Mouse (Mus musculus) testis, adult 2 months (tissue): ENCODE results near the gene Grik2. TPM values are rescaled to one million over a fixed set of nuclear protein-coding genes. Genes with fewer than 3 reads are reported as not detected.

Source experiments
- H3K27ac ChIP-seq: fragments of 200-500 bp; 2 replicates; pipeline ENCODE4 v1.5.1; 2012; ENCODE audit warnings: low read depth, low read length; ENCODE audit not compliant: control insufficient read depth, insufficient read depth
- H3K27me3 ChIP-seq: fragments of 200-500 bp; 2 replicates; pipeline ENCODE4 v1.6.1; 2012; ENCODE audit warnings: mild to moderate bottlenecking, low read length, moderate library complexity; ENCODE audit not compliant: control insufficient read depth, insufficient read depth
- H3K36me3 ChIP-seq: fragments of 200-500 bp; 2 replicates; pipeline ENCODE4 v1.6.1; 2012; ENCODE audit warnings: mild to moderate bottlenecking, low read length; ENCODE audit not compliant: control insufficient read depth, insufficient read depth
- H3K4me1 ChIP-seq: fragments of 200-500 bp; 2 replicates; pipeline ENCODE4 v1.6.1; 2012; ENCODE audit warnings: low read length; ENCODE audit not compliant: control insufficient read depth, insufficient read depth
- H3K4me3 ChIP-seq: fragments of 200-500 bp; 2 replicates; pipeline ENCODE4 v1.5.1; 2012; ENCODE audit warnings: low read depth, mild to moderate bottlenecking, low read length, moderate library complexity, mixed read lengths; ENCODE audit not compliant: control insufficient read depth
- CTCF ChIP-seq: fragments of 200-500 bp; IDR thresholded peaks from 2 replicates; pipeline ENCODE4 v1.5.1; 2012; ENCODE audit warnings: low read depth, mild to moderate bottlenecking, inconsistent platforms, low read length, moderate library complexity; ENCODE audit not compliant: control insufficient read depth, insufficient read depth, insufficient replicate concordance
- POLR2A ChIP-seq: fragments of 200-500 bp; IDR thresholded peaks from 2 replicates; pipeline ENCODE4 v1.6.1; 2012; ENCODE audit warnings: low read depth, mild to moderate bottlenecking, inconsistent platforms, low read length, moderate library complexity; ENCODE audit not compliant: control insufficient read depth
- polyA plus RNA-seq: library from polyadenylated mRNA; depleted of rRNA; stranded (reverse); fragments of >200 nt; gene quantifications from 2 replicates; pipeline ENCODE4 v1.2.3, GENCODE M21; 2012

Grik2 gene
- polyA plus RNA-seq, 1 experiment, result 5.9 TPM

- Histone ChIP-seq H3K27ac (no peak overlapping the region), H3K4me1 (no peaks in the 10 kb centered on the region), H3K4me3 (no peak overlapping the region), H3K36me3 (no peaks in the 10 kb centered on the region), H3K27me3 (no peaks in the 10 kb centered on the region)
- TF ChIP-seq CTCF, result no peak
- no peak for TF ChIP-seq POLR2A
Observed at GRCm38 (mm10) chr10:49131311-49131710, 657.3 kb downstream of the Grik2 start.

GRCm38 (mm10) chr10:49050339-49050738 lies 738.2 kb downstream of the Grik2 start:
- Histone ChIP-seq H3K4me1 (no peaks in the 10 kb centered on the region), H3K36me3 (no peaks in the 10 kb centered on the region), H3K27ac (no peak overlapping the region), H3K27me3 (no peaks in the 10 kb centered on the region), H3K4me3 (no peak overlapping the region)
- TF ChIP-seq POLR2A, result no peak

GRCm38 (mm10) chr10:49049391-49049790 lies 739.2 kb downstream of the Grik2 start:
- H3K4me1 ChIP-seq, result no peaks in the 10 kb centered on the region
- H3K27ac ChIP-seq, result no peak overlapping the region
- no peak for TF ChIP-seq POLR2A
- TF ChIP-seq CTCF, result no peak
- H3K36me3 ChIP-seq, result no peaks in the 10 kb centered on the region
- H3K4me3 ChIP-seq, result no peak overlapping the region
- no peaks in the 10 kb centered on the region for H3K27me3 ChIP-seq
